Comparison of ENCODE assay signal across 7 mouse cellular contexts in the genomic region with DNA sequence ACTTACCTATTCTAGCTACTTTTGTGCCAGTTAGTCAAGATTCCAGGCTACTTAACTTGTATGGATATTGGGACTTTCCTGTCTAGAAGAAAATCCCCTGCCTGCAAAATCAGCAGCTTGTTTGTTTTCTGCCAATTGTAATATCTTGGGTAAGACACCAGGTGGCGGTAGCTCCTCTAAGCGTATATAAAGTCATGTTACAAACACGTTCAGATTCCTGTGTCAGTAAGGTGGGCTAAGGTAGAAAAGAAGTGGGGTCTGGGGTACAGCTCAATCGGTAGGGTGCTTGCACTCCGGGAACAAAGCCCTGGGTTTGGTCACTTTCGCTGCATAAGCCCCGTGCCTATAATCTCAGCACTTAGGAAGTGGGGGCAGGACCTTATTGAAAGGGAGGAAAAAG. TPM values are rescaled to one million over a fixed set of nuclear protein-coding genes. Genes with fewer than 3 reads are reported as not detected.
DNase-seq lines count a peak whose midpoint lies in the region; ATAC-seq and TF ChIP-seq lines count a peak whose summit lies in the region.

No protein-coding gene starts in this region.

- peaks cover 3% of the 10 kb centered on the region; the same call in 1 of the 2 replicates for H3K9me3 ChIP-seq in ES-Bruce4 (replicated peaks; ENCODE audit: control insufficient read depth, insufficient read depth, low read length, poor library complexity, severe bottlenecking)
- H3K9me3 ChIP-seq in neural tube, embryonic 11.5 days (ENCODE audit: control insufficient read depth, low read length), result no peaks in the 10 kb centered on the region
- H3K9me3 ChIP-seq in forebrain, embryonic 11.5 days (ENCODE audit: control insufficient read depth, low read length), result no peaks in the 10 kb centered on the region

- H3K4me3 ChIP-seq in ES-Bruce4 (ENCODE audit: low read depth, low read length), result no peak overlapping the region
- no peak overlapping the region for H3K4me3 ChIP-seq in neural tube, embryonic 11.5 days (ENCODE audit: low read depth, low read length)
- no peak overlapping the region for H3K4me3 ChIP-seq in forebrain, embryonic 11.5 days (ENCODE audit: low read depth, low read length)

- no peak for TF ChIP-seq POLR2A in ES-Bruce4 (IDR thresholded peaks at IDR 0.05; ENCODE audit: insufficient read depth, low read length)

- TF ChIP-seq EP300 in ES-Bruce4 (IDR thresholded peaks at IDR 0.05; ENCODE audit: insufficient read depth, low read depth, low read length), result no peak

- no peak overlapping the region for H3K4me2 ChIP-seq in neural tube, embryonic 11.5 days (ENCODE audit: low read depth)
- no peak overlapping the region for H3K4me2 ChIP-seq in forebrain, embryonic 11.5 days (ENCODE audit: low read depth, low read length, severe bottlenecking)

- ATAC-seq in neural tube, embryonic 11.5 days (ENCODE audit: insufficient read depth, low FRiP score, low TSS enrichment), result no peak
- no peak for ATAC-seq in forebrain, embryonic 11.5 days (replicated peaks; ENCODE audit: low FRiP score)

- no peaks in the 10 kb centered on the region for H3K27me3 ChIP-seq in ES-Bruce4 (ENCODE audit: control insufficient read depth, insufficient read depth, low read length, poor library complexity, severe bottlenecking)
- H3K27me3 ChIP-seq in neural tube, embryonic 11.5 days (ENCODE audit: control insufficient read depth, insufficient read depth, low read length), result no peaks in the 10 kb centered on the region
- H3K27me3 ChIP-seq in forebrain, embryonic 11.5 days (ENCODE audit: control insufficient read depth, insufficient read depth, low read length), result no peaks in the 10 kb centered on the region

- H3K36me3 ChIP-seq in ES-Bruce4 (ENCODE audit: control insufficient read depth, insufficient read depth, low read length, poor library complexity, severe bottlenecking), result no peaks in the 10 kb centered on the region
- H3K36me3 ChIP-seq in neural tube, embryonic 11.5 days (ENCODE audit: control insufficient read depth, insufficient read depth, low read length), result no peaks in the 10 kb centered on the region
- no peaks in the 10 kb centered on the region for H3K36me3 ChIP-seq in forebrain, embryonic 11.5 days (ENCODE audit: control insufficient read depth, insufficient read depth, low read length)

- peak; percentile 38 to 55 for DNase-seq in layer of hippocampus, postnatal 10 days (ENCODE audit: low spot score in 2 of 2)
- no peak for DNase-seq in layer of hippocampus, postnatal 36 days
- DNase-seq in c-Kit-positive CD71-negative TER-119-negative erythroid progenitor cells, embryonic 14.5 days (ENCODE audit: low read depth), result peak; percentile 22
- DNase-seq in kidney, adult 9 months, result peak; percentile 37
- peak; percentile 25 for DNase-seq in neural tube, embryonic 11.5 days (ENCODE audit: low spot score)
- DNase-seq in forebrain, embryonic 11.5 days (ENCODE audit: low spot score), result no peak

- 15% methylated on average over 7 of the region's 7 CpGs for WGBS in neural tube, embryonic 11.5 days
- 11% methylated on average over 7 of the region's 7 CpGs for WGBS in forebrain, embryonic 11.5 days

- H3K27ac ChIP-seq in ES-Bruce4 (ENCODE audit: insufficient read depth, low read length), result no peak overlapping the region
- no peak overlapping the region for H3K27ac ChIP-seq in neural tube, embryonic 11.5 days (ENCODE audit: low read depth, low read length)
- H3K27ac ChIP-seq in forebrain, embryonic 11.5 days (ENCODE audit: low read depth, low read length), result no peak overlapping the region

- no peaks in the 10 kb centered on the region for H3K4me1 ChIP-seq in ES-Bruce4 (ENCODE audit: control insufficient read depth, insufficient read depth, low read length)
- H3K4me1 ChIP-seq in neural tube, embryonic 11.5 days (ENCODE audit: control insufficient read depth, insufficient read depth, low read length), result no peaks in the 10 kb centered on the region
- no peaks in the 10 kb centered on the region for H3K4me1 ChIP-seq in forebrain, embryonic 11.5 days (replicated peaks; ENCODE audit: control insufficient read depth, insufficient read depth, low read length)

- H3K9ac ChIP-seq in ES-Bruce4 (ENCODE audit: low read depth, poor library complexity, severe bottlenecking), result no peak overlapping the region
- H3K9ac ChIP-seq in neural tube, embryonic 11.5 days (ENCODE audit: low read length), result no peak overlapping the region
- no peak overlapping the region for H3K9ac ChIP-seq in forebrain, embryonic 11.5 days (ENCODE audit: low read length)

- peak; percentile 21 for TF ChIP-seq CTCF in ES-Bruce4 (IDR thresholded peaks at IDR 0.05; ENCODE audit: low read depth, low read length)

RNA-seq across cellular contexts. Expression of gene Zfp365, which starts 50.1 kb away (rescaled TPM):
- total RNA-seq in layer of hippocampus, postnatal 10 days (2021), result 10 to 100 TPM; 68.7 to 73.4 TPM
- total RNA-seq in layer of hippocampus, postnatal 36 days (2021), result 100 to 1,000 TPM; 240 to 247 TPM
- polyA plus RNA-seq in ES-Bruce4 (2011; ENCODE audit: insufficient read depth, insufficient read length, low read depth, missing spikeins), result 27.1 and 33.0 TPM in 2 replicates
- polyA plus RNA-seq in neural tube, embryonic 11.5 days (2014; fragmentation: Nextera tagmentation; extraction: Ambion mirVana), result 0.53 and 1.4 TPM in 2 replicates
- polyA plus RNA-seq in forebrain, embryonic 11.5 days (2014; fragmentation: Nextera tagmentation; extraction: Ambion mirVana), result 3.4 and 3.8 TPM in 2 replicates

Comparison
In these comparisons a context has a peak if more than half of its experiments do, and no peak if none do; other contexts are left out.
1. DNase-seq: peak in layer of hippocampus, postnatal 10 days (2 of 2), c-Kit-positive CD71-negative TER-119-negative erythroid progenitor cells, embryonic 14.5 days (single experiment), kidney, adult 9 months (single experiment) and neural tube, embryonic 11.5 days (single experiment); none in layer of hippocampus, postnatal 36 days (0 of 2) and forebrain, embryonic 11.5 days (single experiment).